Mouse (Mus musculus) embryonic facial prominence, embryonic 13.5 days (tissue): ENCODE data around the gene Hes5. TPM values are rescaled to one million over a fixed set of nuclear protein-coding genes. Genes with fewer than 3 reads are reported as not detected.
A peak's percentile ranks its signal among the peaks of the same experiment; 100 is the strongest.

ENCODE experiments used
- ATAC-seq: fragments of 200-750 bp; cut with Nextera tagmentation; 2 replicates; pipeline ENCODE4 v1.8.0; 2017; ENCODE audit warnings: low read depth; ENCODE audit not compliant: insufficient number of reproducible peaks, insufficient read depth, low FRiP score, low TSS enrichment
- H3K27ac ChIP-seq: fragments of 300-500 bp; sonication (generic); 2 replicates; pipeline ENCODE4 v1.5.1; 2015; ENCODE audit warnings: moderate library complexity, mild to moderate bottlenecking, inconsistent platforms
- H3K27me3 ChIP-seq: fragments of 300-500 bp; sonication (generic); 2 replicates; pipeline ENCODE4 v1.6.1; 2015; ENCODE audit warnings: mild to moderate bottlenecking, inconsistent platforms
- H3K36me3 ChIP-seq: fragments of 300-500 bp; sonication (generic); 2 replicates; pipeline ENCODE4 v1.6.1; 2015; ENCODE audit warnings: mild to moderate bottlenecking, inconsistent platforms
- H3K4me1 ChIP-seq: fragments of 300-500 bp; sonication (generic); 2 replicates; pipeline ENCODE4 v1.6.1; 2015; ENCODE audit warnings: inconsistent platforms
- H3K4me2 ChIP-seq: fragments of 300-500 bp; sonication (generic); 2 replicates; pipeline ENCODE4 v1.6.1; 2015; ENCODE audit warnings: moderate library complexity, mild to moderate bottlenecking, inconsistent platforms
- H3K4me3 ChIP-seq: fragments of 300-500 bp; sonication (generic); 2 replicates; pipeline ENCODE4 v1.5.1; 2015; ENCODE audit warnings: mild to moderate bottlenecking, inconsistent platforms
- H3K9ac ChIP-seq: fragments of 300-500 bp; sonication (generic); 2 replicates; pipeline ENCODE4 v1.6.1; 2015; ENCODE audit warnings: mild to moderate bottlenecking, inconsistent platforms
- H3K9me3 ChIP-seq: fragments of 300-500 bp; sonication (generic); 2 replicates; pipeline ENCODE4 v1.6.1; 2016; ENCODE audit warnings: inconsistent platforms
- WGBS: fragments of 180-500 bp; shearing (Covaris S2); methylation state at CpG from one replicate; pipeline ENCODE4 v1.1.7; 2015; ENCODE audit warnings: mixed read lengths; 5-methylcytosine and 5-hydroxymethylcytosine counted together
- polyA plus RNA-seq: library from polyadenylated mRNA; unstranded; fragments of >200 nt; fragmentation: Nextera tagmentation; extraction: Ambion mirVana; gene quantifications from 2 replicates; pipeline ENCODE4 v1.2.1, GENCODE M21; 2015

Gene Hes5
- polyA plus RNA-seq, 1 experiment from 2014 or later: 6.0 TPM

DNA sequence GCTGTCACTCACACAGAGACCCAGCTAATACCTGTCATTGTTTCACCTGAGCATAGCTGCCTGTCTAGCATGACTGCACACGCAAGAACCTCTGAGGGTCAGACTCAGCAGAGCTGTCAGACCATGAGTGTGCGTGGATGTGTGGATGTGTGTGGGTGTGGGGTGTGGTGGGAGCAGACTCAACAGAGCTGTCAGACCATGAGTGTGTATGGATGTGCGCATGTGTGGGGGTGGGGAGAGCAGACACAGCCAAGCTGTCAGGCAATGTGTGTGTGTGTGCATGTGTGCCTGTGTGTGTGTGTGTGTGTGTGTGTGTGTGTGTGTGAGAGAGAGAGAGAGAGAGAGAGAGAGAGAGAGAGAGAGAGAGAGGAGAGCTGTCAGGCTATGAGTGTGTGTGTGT is 44.6 kb downstream of the Hes5 start:
- H3K27me3 ChIP-seq: no peaks in the 10 kb centered on the region
- 83% methylated on average over 3 of the region's 3 CpGs for WGBS
- no peak for ATAC-seq
- H3K4me1 ChIP-seq: 0 out of 2 replicates have a peak, but pooled peaks cover 3% of the 10 kb centered on the region
- H3K9me3 ChIP-seq: no peaks in the 10 kb centered on the region
- H3K27ac ChIP-seq: no peak overlapping the region
- no peak overlapping the region for H3K4me3 ChIP-seq
- no peak overlapping the region for H3K9ac ChIP-seq
- H3K4me2 ChIP-seq: no peak overlapping the region
- H3K36me3 ChIP-seq: no peaks in the 10 kb centered on the region

DNA sequence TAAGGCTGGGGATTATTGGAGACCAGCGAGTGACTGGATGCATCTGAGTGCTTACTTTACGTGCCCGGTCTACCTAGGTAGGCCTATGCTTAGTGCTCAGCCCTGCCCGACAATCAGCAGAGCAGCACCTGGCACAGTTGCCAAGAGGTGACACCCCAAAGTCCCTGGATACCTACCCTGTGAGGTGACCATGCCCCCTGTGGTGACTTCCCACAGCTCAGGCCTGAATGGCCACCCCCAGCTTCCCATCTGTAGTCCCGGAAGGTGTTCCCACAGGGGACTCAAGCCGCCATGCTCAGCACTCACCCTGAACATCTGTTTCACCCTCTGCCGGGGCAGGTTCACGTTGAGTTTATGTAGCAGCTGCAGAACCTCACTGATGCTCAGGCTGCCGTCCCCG is 45.6 kb downstream of the Hes5 start:
- no peaks in the 10 kb centered on the region for H3K9me3 ChIP-seq
- H3K4me3 ChIP-seq: no peak overlapping the region
- 0 out of 2 replicates have a peak, but pooled peaks have one; percentile 8 for ATAC-seq
- 56% methylated on average over 10 of the region's 10 CpGs for WGBS
- no peaks in the 10 kb centered on the region for H3K36me3 ChIP-seq
- H3K27ac ChIP-seq: no peak overlapping the region
- H3K4me1 ChIP-seq: 0 out of 2 replicates have a peak, but pooled peaks cover 3% of the 10 kb centered on the region
- H3K27me3 ChIP-seq: no peaks in the 10 kb centered on the region
- H3K9ac ChIP-seq: no peak overlapping the region
- H3K4me2 ChIP-seq: no peak overlapping the region

DNA sequence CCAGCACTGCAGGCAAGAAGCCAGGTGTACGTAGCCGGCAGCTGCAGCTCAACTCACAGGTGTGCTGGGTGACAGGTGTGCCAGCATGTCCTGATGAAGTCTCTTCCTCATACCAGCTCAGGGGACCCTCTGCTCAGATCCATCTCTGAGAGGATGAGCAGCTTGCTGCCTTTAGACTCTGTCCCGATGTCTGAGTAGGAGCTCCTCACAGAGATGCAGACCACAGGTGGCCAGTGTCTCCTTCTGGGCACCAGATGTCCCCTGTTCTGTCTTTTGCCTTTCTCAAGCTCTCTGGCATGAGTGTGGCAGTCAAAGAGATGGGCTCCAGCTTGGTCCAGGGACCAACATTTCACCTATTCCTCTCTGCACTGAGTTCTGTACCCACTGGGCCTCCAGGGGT is 46.9 kb downstream of the Hes5 start:
- Histone ChIP-seq H3K4me2 (no peak overlapping the region), H3K36me3 (no peaks in the 10 kb centered on the region), H3K9ac (no peak overlapping the region), H3K4me1 (0 out of 2 replicates have a peak, but pooled peaks cover 3% of the 10 kb centered on the region), H3K4me3 (no peak overlapping the region), H3K27me3 (no peaks in the 10 kb centered on the region), H3K9me3 (no peaks in the 10 kb centered on the region), H3K27ac (no peak overlapping the region)
- WGBS: 81% methylated on average over 3 of the region's 3 CpGs
- no peak for ATAC-seq

DNA sequence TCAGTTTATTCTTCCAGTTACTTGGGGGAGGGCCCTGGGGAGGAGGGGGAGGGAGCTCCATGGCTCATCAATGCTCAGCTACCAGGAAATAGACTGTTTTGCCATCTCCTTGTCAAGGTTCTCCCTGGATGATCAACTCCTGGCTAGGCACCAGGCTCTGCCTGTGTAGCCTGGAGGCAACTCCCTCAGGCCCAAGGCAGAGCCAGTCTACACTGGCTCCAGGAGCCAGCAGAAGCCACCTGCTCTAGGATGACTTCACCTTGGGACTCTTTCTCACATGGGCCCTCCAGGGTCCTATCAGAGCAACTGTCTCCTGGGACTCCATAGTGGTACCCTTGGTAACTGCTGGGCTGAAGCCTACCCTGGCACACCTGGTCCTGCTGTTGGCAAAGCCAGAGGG is 47.4 kb downstream of the Hes5 start:
- H3K4me3 ChIP-seq: no peak overlapping the region
- no peaks in the 10 kb centered on the region for H3K36me3 ChIP-seq
- 0 out of 2 replicates have a peak, but pooled peaks cover 3% of the 10 kb centered on the region for H3K4me1 ChIP-seq
- H3K27me3 ChIP-seq: peaks cover 1% of the 10 kb centered on the region; the same call in 1 of the 2 replicates
- no peak overlapping the region for H3K4me2 ChIP-seq
- H3K9me3 ChIP-seq: no peaks in the 10 kb centered on the region
- no peak overlapping the region for H3K27ac ChIP-seq
- no peak for ATAC-seq
- H3K9ac ChIP-seq: no peak overlapping the region

DNA sequence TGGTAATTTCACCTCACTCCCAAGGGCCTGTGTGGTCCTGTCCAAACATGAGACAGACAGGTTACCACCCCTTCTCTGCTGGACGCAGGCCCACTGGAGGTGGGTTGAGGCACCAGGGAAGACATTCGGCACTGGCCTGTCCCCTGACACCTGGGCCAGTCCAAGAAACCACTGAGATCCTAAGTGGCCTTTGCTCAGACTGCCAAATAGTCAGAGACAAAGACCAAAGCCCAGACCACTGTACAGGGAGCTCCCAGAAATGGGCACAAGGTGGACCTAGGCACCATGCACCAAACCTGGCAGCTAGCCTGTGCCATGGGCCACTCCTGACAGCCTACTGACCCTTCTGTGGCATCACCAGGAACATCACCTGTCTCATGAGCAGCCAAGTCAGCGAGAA is 48.5 kb downstream of the Hes5 start:
- Histone ChIP-seq H3K4me1 (0 out of 2 replicates have a peak, but pooled peaks cover 3% of the 10 kb centered on the region), H3K9ac (no peak overlapping the region), H3K27ac (no peak overlapping the region), H3K36me3 (no peaks in the 10 kb centered on the region), H3K4me2 (no peak overlapping the region), H3K4me3 (no peak overlapping the region), H3K27me3 (peaks cover 3% of the 10 kb centered on the region; the same call in 1 of the 2 replicates), H3K9me3 (no peaks in the 10 kb centered on the region)
- ATAC-seq: no peak
- WGBS: 83% methylated on average over 3 of the region's 3 CpGs

DNA sequence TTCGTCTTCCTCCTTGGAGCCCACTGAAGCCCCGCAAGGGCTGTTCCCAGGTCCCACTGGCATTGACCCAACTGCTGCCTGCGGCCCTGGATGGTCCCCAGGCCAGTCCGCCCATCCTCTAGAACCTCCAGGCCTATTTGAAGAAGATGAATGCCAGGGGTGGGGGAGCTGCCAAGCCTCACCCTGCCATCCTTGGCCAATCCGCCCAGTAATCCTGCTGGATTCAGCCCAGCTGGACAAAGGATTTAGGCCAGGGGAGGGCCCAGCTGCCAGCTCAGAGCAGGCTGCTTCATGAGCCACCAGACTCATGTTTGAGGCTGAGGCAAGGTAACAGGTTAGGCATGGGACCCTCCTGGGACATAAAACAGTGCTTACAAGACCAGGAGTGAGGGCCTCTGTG is 50.1 kb downstream of the Hes5 start:
- H3K4me3 ChIP-seq: no peak overlapping the region
- no peak overlapping the region for H3K9ac ChIP-seq
- H3K36me3 ChIP-seq: no peaks in the 10 kb centered on the region
- 88% methylated on average over 5 of the region's 5 CpGs for WGBS
- no peak overlapping the region for H3K27ac ChIP-seq
- ATAC-seq: no peak
- H3K27me3 ChIP-seq: peaks cover 3% of the 10 kb centered on the region; the same call in 1 of the 2 replicates
- no peak overlapping the region for H3K4me2 ChIP-seq
- H3K4me1 ChIP-seq: 0 out of 2 replicates have a peak, but pooled peaks cover 3% of the 10 kb centered on the region
- no peaks in the 10 kb centered on the region for H3K9me3 ChIP-seq

DNA sequence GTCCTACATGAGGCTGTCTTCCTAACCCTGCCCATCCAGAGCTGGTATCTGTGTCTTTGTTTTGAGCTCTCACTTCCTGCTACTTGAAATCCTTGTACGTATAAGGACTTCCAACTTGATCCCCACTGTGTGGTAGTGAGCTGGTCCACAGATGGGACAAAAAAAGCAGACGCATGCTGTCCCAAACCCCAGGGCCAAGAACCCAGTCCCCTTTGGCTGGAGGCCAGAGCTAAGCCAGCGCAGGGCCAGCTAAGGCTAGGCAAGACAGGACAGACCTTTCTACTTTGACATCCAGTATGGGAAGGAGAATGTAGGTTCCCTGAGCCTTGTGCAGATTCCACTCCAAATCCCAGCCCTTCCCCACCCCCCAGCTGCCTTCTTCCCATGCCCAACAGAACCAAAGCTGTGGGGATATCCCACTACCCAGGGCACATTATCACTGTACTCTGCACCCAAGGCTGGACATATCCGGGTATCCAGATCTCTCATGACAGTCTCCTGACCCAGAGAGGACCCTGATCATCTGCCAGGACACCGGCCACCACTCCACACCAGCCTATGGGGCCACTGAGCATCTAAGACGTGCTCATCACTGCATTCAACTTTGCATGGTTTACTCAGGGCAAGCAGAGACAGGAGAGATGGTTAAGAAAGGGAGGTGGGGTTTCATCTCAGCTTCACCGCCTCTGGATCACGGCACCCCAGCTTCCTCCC is 50.7 kb downstream of the Hes5 start:
- H3K36me3 ChIP-seq: no peaks in the 10 kb centered on the region
- no peaks in the 10 kb centered on the region for H3K9me3 ChIP-seq
- WGBS: 64% methylated on average over 8 of the region's 8 CpGs
- peaks cover 3% of the 10 kb centered on the region; the same call in 1 of the 2 replicates for H3K27me3 ChIP-seq
- H3K27ac ChIP-seq: no peak overlapping the region
- H3K4me2 ChIP-seq: no peak overlapping the region
- H3K9ac ChIP-seq: no peak overlapping the region
- ATAC-seq: no peak
- H3K4me3 ChIP-seq: no peak overlapping the region
- H3K4me1 ChIP-seq: 0 out of 2 replicates have a peak, but pooled peaks cover 3% of the 10 kb centered on the region

Other genes starting within 250 kb of the Hes5 start
- gene Ttc34, start 123.5 kb upstream of the Hes5 start, polyA plus RNA-seq: 0.36 and 0.49 TPM in 2 replicates
- 0.28 TPM in 1 of 2 replicates, not detected in the other for gene Mmel1, start 91.3 kb upstream of the Hes5 start, polyA plus RNA-seq
- gene Fam213b, start 61.8 kb upstream of the Hes5 start, polyA plus RNA-seq: 48.6 and 53.6 TPM in 2 replicates
- 1.6 and 1.8 TPM in 2 replicates for gene Tnfrsf14, start 32.4 kb upstream of the Hes5 start, polyA plus RNA-seq
- 48.3 and 54.1 TPM in 2 replicates for gene Pank4, start 3.2 kb downstream of the Hes5 start, polyA plus RNA-seq
- 11.2 and 12.8 TPM in 2 replicates for gene Plch2, start 95.9 kb downstream of the Hes5 start, polyA plus RNA-seq
- gene Pex10, start 106.1 kb downstream of the Hes5 start, polyA plus RNA-seq: 22.2 and 26.4 TPM in 2 replicates
- gene Rer1, start 125.5 kb downstream of the Hes5 start, polyA plus RNA-seq: 147 and 162 TPM in 2 replicates
- 5.6 and 6.2 TPM in 2 replicates for gene Morn1, start 125.7 kb downstream of the Hes5 start, polyA plus RNA-seq